Mouse (Mus musculus) lung, postnatal 0 days (tissue): ENCODE measurements at regions not wholly inside any gene's neighbourhood (a gene's known extent, or its start where the extent isn't known, plus 50 kb on each side); places are given as distances from the start of the nearest gene placed in this dataset.

Source experiments
- CTCF ChIP-seq: IDR thresholded peaks from 2 replicates; pipeline ENCODE4 v1.5.1; 2016; ENCODE audit warnings: antibody characterized with exemption, mild to moderate bottlenecking
- EP300 ChIP-seq: IDR thresholded peaks from 2 replicates; pipeline ENCODE4 v1.6.1; 2016; ENCODE audit warnings: antibody characterized with exemption, mild to moderate bottlenecking, control low read depth

DNA sequence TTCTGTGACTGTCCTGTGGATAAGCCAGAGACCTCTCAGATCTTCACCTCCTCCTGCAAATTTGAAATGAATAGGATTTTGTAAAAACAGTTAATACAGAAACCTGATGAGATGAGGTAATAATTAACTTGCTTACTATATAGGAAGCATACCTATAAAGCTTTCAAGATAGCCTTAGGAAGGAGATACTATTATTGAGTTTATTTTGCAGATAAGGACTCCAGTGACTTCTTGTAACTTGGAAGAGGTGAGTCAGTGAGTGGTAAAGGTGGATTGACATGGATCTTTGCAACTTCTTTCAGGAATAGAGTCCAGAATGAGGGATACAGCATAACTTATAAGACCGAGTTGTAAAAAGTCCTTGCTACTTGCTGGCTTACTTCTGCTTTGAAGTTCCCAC is 315.7 kb upstream of the Slco3a1 start:
- TF ChIP-seq EP300: no peak
- no peak for TF ChIP-seq CTCF
